Mouse (Mus musculus): ENCODE results near the gene Timm10b. TPM values are rescaled to one million over a fixed set of nuclear protein-coding genes. Genes with fewer than 3 reads are reported as not detected.

The Timm10b gene
- polyA plus RNA-seq, 1 experiment from 2014 or later: 178 TPM

DNA sequence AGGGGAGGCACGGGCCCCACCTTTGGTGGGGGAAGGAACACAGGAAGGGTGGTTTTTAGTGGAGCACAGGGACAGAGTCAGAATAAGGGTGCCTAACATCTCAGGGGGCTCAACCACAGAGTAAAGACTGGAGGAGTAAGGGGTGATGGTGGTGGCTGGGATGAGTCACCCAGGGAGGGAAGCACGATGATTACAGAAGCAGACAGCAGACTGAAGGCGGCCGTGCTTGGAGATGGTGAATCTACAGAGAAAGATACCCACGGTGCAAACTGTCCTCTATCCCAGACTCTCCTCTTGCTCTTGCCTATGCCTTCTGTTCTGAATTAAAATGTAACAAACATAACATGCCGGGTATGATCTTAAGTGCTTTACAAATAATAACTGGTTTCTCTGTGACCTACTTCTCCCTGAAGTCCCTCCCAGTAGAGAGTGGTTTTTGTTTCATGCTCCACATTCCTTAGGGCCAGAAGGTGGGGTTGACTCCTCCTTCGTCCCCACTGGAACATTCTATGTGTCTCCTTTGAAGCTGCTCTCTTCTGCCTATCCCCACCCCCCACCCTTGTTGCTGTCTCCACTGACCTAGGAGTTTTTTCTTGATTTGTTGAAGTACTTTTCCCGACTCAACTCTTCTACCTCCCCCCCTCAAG, 18.1 kb upstream of the Timm10b start:
- H3K4me2 ChIP-seq: no peak overlapping the region
- WGBS: 40% methylated on average over 8 of the region's 8 CpGs
- peak; percentile 35; the same call in 1 of the 2 replicates for ATAC-seq (ENCODE audit: insufficient number of reproducible peaks, insufficient read depth, low FRiP score, low TSS enrichment, low read depth)
- H3K9me3 ChIP-seq: no peaks in the 10 kb centered on the region
- H3K4me3 ChIP-seq: no peak overlapping the region
- no peaks in the 10 kb centered on the region for H3K27me3 ChIP-seq
- peaks cover 15% of the 10 kb centered on the region for H3K4me1 ChIP-seq
- peak overlapping the region; percentile 40 for H3K27ac ChIP-seq
- peaks cover 71% of the 10 kb centered on the region for H3K36me3 ChIP-seq
- H3K9ac ChIP-seq: no peak overlapping the region

DNA sequence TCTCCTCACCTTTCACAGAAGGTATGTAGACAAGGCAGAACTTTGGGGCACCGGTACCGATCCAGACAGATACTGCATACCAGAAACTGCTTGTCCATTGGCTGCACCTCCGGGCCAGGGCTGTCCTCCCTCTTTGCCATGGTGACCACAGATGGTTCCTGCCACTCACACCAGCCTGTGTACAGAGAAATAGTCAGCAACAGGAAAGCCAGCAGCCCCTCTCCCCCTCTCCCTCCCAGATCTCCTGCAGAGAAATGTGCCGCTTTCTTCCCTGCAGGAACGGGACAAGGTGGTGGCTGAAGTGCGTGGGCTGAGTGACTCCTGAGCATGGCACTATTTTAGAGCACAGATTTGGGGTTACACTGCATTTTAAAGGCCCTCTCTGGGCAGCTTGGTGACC, 14.5 kb upstream of the Timm10b start:
- H3K4me3 ChIP-seq: no peak overlapping the region
- no peak for ATAC-seq (ENCODE audit: insufficient number of reproducible peaks, insufficient read depth, low FRiP score, low TSS enrichment, low read depth)
- H3K9ac ChIP-seq: 0 out of 2 replicates have a peak overlapping the region, but pooled peaks have one; percentile 16
- peaks cover 25% of the 10 kb centered on the region for H3K4me1 ChIP-seq
- WGBS: 82% methylated on average over 6 of the region's 6 CpGs
- H3K9me3 ChIP-seq: no peaks in the 10 kb centered on the region
- no peak overlapping the region for H3K27ac ChIP-seq
- no peaks in the 10 kb centered on the region for H3K27me3 ChIP-seq
- no peak overlapping the region for H3K4me2 ChIP-seq
- peaks cover 37% of the 10 kb centered on the region for H3K36me3 ChIP-seq

DNA sequence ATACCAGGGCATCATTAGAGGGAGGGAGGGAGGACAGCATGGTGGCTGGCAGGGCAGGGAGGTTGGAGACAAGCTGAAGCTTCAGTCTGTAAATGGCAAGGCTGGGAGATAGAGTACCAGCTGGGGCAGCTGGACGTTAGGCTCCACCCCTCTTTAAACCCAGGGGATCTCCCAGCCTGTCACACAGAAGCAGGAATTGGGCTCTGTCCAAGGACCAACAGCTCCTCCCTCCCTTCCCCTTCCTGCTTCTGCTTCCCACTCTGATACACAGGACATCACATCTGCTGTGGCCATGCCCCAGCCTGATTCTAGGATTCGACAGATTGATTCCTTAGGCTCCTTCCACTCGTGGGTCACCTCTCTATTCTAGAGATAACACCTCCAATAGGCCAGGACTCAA, 11.2 kb upstream of the Timm10b start:
- no peak for ATAC-seq (ENCODE audit: insufficient number of reproducible peaks, insufficient read depth, low FRiP score, low TSS enrichment, low read depth)

DNA sequence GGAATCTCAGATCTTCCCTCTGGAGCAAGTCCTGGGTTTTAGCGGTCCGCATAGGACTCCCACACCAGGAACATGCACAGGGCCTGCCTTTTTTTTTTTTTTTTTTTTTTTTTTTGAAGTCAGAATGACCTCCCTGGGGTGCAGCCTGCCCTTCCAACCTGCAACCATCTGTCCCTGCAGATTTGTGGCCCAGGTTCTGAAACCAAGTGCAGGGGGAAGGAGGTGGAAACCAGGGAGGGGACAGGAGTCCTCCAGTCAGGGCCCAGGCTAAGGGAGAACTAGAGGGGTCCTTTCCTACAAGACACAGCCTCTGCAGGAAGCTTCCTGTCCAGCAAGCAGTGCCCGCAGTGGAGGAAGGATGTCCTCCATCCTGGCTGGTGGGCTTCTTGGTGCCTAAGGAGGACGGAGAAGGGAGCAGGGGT, 7.3 kb upstream of the Timm10b start:
- Histone ChIP-seq H3K27me3 (no peaks in the 10 kb centered on the region), H3K4me1 (peaks cover 37% of the 10 kb centered on the region), H3K9me3 (no peaks in the 10 kb centered on the region), H3K4me2 (peak overlapping the region; percentile 88), H3K36me3 (peaks cover 21% of the 10 kb centered on the region), H3K27ac (peak overlapping the region; percentile 23; the same call in 1 of the 2 replicates), H3K9ac (peak overlapping the region; percentile 88), H3K4me3 (peak overlapping the region; percentile 87)
- no peak for ATAC-seq (ENCODE audit: insufficient number of reproducible peaks, insufficient read depth, low FRiP score, low TSS enrichment, low read depth)
- WGBS: 16% methylated on average over 4 of the region's 4 CpGs

More for the DNA sequence above, 11.2 kb upstream of the Timm10b start:
- no peak overlapping the region for H3K9ac ChIP-seq
- H3K36me3 ChIP-seq: peaks cover 19% of the 10 kb centered on the region
- peaks cover 27% of the 10 kb centered on the region for H3K4me1 ChIP-seq
- WGBS: 32% methylated on average over 3 of the region's 3 CpGs
- no peaks in the 10 kb centered on the region for H3K27me3 ChIP-seq
- no peak overlapping the region for H3K27ac ChIP-seq
- no peaks in the 10 kb centered on the region for H3K9me3 ChIP-seq
- no peak overlapping the region for H3K4me2 ChIP-seq
- H3K4me3 ChIP-seq: no peak overlapping the region

DNA sequence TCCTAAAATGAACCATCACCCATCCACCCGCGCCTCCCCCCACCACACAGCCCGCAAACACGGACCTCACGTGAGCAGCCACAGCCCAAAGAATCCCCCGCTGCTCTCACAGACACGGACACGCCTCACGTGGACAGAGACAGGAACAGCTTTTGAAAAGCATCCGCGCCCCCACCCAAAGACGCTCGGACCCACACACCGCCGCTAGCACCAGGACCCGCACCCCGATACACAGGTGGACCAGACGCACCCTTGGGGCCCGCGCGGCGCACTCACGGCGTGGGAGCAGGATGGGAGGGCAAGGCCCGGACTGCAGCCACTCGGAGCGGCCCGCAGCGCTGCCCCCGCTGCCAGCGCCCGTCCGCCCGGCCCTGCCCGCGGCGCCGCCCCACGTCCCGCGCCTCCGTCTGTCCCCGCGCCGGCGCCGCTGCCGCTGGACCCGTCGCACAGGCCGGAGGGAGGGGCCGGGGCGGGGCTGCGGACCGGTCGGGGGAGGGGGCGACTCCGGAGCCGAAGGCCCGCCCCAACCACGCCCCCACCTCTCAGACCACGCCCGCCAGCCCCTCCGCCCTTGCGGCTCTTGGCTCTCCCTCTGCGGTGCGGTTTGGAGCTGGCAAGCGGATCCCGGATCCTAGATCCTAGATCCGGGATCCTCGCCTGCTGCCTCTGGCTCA, 6.6 kb upstream of the Timm10b start, which contains the start of gene Trim3:
TSS of gene Trim3 (minus strand) at position 445 of the 674 bp plus-strand sequence.
- H3K27me3 ChIP-seq: no peaks in the 10 kb centered on the region
- peak within 1 kb of the TSS; percentile 87 for H3K4me3 ChIP-seq
- peak within 1 kb of the TSS; percentile 55 for H3K27ac ChIP-seq
- H3K36me3 ChIP-seq: peaks cover 28% of the 10 kb centered on the region
- H3K9ac ChIP-seq: peak within 1 kb of the TSS; percentile 88
- H3K4me1 ChIP-seq: peaks cover 37% of the 10 kb centered on the region
- peak; percentile 89 for ATAC-seq (ENCODE audit: insufficient number of reproducible peaks, insufficient read depth, low FRiP score, low TSS enrichment, low read depth)
- 1% methylated on average over 69 of the region's 71 CpGs for WGBS
- no peaks in the 10 kb centered on the region for H3K9me3 ChIP-seq
- peak within 1 kb of the TSS; percentile 88 for H3K4me2 ChIP-seq

DNA sequence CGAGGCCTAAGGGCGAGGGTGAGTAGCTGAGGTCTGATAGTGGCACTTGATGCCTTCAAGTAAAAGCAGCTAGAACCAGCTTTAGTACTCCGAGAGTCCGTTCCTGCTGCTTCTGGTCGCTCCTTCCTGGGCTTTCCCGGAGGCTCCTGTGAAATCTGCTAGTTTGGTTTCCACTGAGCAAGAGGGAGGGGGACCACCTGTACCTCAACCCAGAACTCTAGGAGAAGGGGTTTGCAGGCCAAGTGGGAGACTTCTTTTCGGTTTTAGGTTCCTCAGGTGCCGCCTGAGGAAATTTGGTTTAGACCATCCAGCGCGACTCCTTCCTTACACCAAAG, 6.1 kb upstream of the Timm10b start:
- WGBS: 5% methylated on average over 10 of the region's 10 CpGs
- Histone ChIP-seq H3K4me3 (peak overlapping the region; percentile 87), H3K4me2 (peak overlapping the region; percentile 88), H3K9ac (peak overlapping the region; percentile 88), H3K27me3 (no peaks in the 10 kb centered on the region), H3K4me1 (peaks cover 34% of the 10 kb centered on the region), H3K36me3 (peaks cover 28% of the 10 kb centered on the region), H3K9me3 (no peaks in the 10 kb centered on the region), H3K27ac (peak overlapping the region; percentile 55)
- no peak for ATAC-seq (ENCODE audit: insufficient number of reproducible peaks, insufficient read depth, low FRiP score, low TSS enrichment, low read depth)

DNA sequence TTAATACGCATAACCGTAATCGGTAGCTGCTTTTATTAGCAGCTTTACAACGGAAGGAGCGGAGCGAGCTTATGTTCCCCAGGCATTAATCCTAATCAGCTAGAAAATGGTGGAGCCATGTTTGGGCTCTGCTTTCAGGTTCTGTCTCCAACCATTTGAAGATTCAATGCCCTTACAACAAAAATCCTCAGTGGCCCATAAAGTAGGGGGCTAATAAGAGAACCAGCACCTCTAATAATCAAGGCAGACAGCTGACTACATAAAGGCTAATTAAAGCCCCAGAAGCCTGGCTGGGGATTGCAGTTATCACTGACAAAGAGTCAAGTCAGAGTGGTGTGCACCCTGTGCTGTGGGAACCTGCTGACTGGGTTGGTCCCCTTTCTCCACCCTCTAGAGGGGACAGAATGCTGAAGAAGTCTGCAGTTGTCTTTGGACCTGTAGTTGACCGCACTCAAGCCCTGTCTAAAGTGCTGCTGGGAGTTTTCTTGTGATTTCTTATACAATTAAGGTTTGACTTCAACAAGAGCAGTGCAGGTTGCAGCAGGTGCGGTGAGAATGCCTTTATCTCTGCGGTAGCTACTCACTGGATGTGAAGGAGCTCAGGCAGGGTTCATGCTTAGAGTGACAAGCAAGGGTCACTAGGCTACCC, 5.5 kb upstream of the Timm10b start:
- no peaks in the 10 kb centered on the region for H3K9me3 ChIP-seq
- H3K27ac ChIP-seq: peak overlapping the region; percentile 55; the same call in 1 of the 2 replicates
- peaks cover 35% of the 10 kb centered on the region for H3K4me1 ChIP-seq
- peak overlapping the region; percentile 87 for H3K4me3 ChIP-seq
- no peak overlapping the region for H3K9ac ChIP-seq
- peak overlapping the region; percentile 88 for H3K4me2 ChIP-seq
- no peak for ATAC-seq (ENCODE audit: insufficient number of reproducible peaks, insufficient read depth, low FRiP score, low TSS enrichment, low read depth)
- WGBS: 58% methylated on average over 9 of the region's 9 CpGs
- H3K27me3 ChIP-seq: no peaks in the 10 kb centered on the region
- H3K36me3 ChIP-seq: peaks cover 28% of the 10 kb centered on the region

DNA sequence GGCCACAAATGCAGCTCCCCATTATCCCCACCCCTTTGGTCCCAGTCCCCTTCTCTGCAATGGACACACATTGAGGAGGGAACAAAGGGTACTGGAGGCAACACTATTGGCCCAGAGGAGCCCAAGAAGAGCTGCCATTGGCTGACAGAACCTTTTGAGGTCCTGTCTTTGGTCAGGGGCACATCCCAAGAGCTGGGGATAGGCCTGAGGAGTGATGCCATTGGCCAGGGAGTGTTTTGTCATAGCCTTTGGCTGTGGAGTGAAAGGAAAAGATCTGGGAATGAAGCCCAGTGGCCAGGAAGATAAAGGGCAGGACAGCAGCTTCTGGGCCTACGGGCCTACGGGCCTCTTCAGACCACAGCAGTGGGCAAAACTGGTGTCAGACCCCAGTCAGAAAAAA, 4.1 kb upstream of the Timm10b start:
- no peaks in the 10 kb centered on the region for H3K9me3 ChIP-seq
- no peak overlapping the region for H3K4me3 ChIP-seq
- no peak overlapping the region for H3K4me2 ChIP-seq
- no peak for ATAC-seq (ENCODE audit: insufficient number of reproducible peaks, insufficient read depth, low FRiP score, low TSS enrichment, low read depth)
- no peaks in the 10 kb centered on the region for H3K27me3 ChIP-seq
- no peak overlapping the region for H3K27ac ChIP-seq
- no peak overlapping the region for H3K9ac ChIP-seq
- peaks cover 28% of the 10 kb centered on the region for H3K36me3 ChIP-seq
- WGBS: 89% methylated on average over 2 of the region's 2 CpGs
- peaks cover 39% of the 10 kb centered on the region for H3K4me1 ChIP-seq

DNA sequence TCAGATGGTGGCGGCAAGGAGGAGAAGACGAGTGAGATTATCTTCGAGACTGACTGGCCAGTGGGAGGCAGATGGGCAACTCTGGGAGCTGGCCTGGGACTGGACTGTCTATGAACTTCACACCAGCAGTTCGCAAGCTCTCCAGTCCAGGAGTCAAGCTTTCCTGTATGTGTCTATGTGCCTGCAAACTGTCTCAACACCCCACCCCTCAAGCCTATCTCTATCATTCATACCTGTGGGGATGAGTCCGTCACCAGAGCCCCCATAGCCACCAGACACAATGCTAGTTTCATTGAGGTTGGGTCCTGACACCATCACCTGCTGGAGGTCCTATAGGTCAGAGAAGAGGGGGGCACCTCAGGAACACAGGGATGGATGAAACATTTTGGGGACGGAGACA, 1.1 kb upstream of the Timm10b start:
- H3K27me3 ChIP-seq: no peaks in the 10 kb centered on the region
- H3K4me1 ChIP-seq: peaks cover 36% of the 10 kb centered on the region
- ATAC-seq (ENCODE audit: insufficient number of reproducible peaks, insufficient read depth, low FRiP score, low TSS enrichment, low read depth): no peak
- H3K9me3 ChIP-seq: no peaks in the 10 kb centered on the region
- 92% methylated on average over 6 of the region's 6 CpGs for WGBS
- H3K27ac ChIP-seq: no peak overlapping the region
- H3K4me3 ChIP-seq: no peak overlapping the region
- peaks cover 42% of the 10 kb centered on the region for H3K36me3 ChIP-seq
- no peak overlapping the region for H3K9ac ChIP-seq
- H3K4me2 ChIP-seq: peak overlapping the region; percentile 96; the same call in 1 of the 2 replicates

DNA sequence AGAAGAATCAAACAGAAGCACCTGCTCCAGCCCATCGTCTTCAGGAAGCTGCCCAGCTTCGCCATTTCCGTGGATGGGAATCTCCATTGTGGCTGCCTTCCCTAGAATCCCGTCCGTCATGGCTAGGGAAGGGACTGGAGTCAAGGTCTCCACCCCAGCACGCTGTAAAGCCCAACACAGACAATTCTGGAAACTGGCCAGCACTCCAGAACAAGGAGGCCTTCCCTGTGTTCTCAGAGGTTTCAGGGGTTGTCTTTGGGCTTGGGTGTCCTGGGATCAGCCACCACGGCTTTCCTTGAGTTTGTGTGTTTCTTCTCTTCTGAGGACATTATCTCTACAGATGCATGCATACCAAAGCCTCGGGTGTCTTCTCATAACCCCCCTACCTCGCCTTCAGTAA, 552 bp upstream of the Timm10b start:
- no peaks in the 10 kb centered on the region for H3K9me3 ChIP-seq
- peak overlapping the region; percentile 96 for H3K4me2 ChIP-seq
- peak overlapping the region; percentile 87 for H3K9ac ChIP-seq
- no peaks in the 10 kb centered on the region for H3K27me3 ChIP-seq
- H3K4me1 ChIP-seq: peaks cover 30% of the 10 kb centered on the region
- peak overlapping the region; percentile 62 for H3K4me3 ChIP-seq
- no peak for ATAC-seq (ENCODE audit: insufficient number of reproducible peaks, insufficient read depth, low FRiP score, low TSS enrichment, low read depth)
- no peak overlapping the region for H3K27ac ChIP-seq
- 77% methylated on average over 9 of the region's 9 CpGs for WGBS
- H3K36me3 ChIP-seq: peaks cover 44% of the 10 kb centered on the region

DNA sequence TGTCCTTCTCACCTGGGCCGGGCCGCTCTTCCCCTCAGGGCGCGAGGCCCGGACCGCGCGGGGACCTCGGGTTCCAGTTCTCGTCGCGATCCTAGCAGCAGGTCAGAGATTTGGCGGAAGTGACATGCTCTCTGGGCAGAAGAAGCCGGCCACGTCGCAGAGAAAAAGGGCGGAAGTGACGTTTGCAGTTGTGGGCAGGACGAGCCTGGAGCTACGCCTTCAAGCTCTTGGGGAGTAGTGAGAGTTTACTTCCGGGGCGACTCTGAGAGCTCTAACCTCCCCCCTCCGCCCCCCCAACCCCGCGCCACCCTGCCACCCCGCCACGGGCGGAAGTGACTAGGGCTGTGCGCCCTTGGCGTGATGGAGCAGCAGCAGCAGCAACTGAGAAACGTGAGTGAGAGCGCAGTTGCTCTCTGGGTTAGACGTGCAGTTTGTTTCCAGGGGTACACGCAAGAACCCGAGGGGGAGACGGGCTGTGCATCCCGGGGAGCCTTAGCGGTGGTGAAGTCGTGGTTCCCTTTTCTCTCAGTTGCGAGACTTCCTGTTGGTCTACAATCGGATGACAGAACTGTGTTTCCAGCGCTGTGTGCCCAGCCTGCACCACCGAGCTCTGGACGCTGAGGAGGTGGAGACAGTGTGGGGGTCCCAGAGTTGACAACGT, 507 bp downstream of the Timm10b start, which contains the start of the genes Arfip2 and Gm45799:
TSS of gene Arfip2 (minus strand) at position 184 of the 661 bp plus-strand sequence.
TSS of gene Gm45799 (plus strand) at position 320 of the 661 bp plus-strand sequence.
- H3K36me3 ChIP-seq: peaks cover 44% of the 10 kb centered on the region
- under 1% methylated on average over 44 of the region's 45 CpGs for WGBS
- no peaks in the 10 kb centered on the region for H3K27me3 ChIP-seq

More for the DNA sequence above, 507 bp downstream of the Timm10b start, which contains the start of the genes Arfip2 and Gm45799:
- Histone ChIP-seq H3K4me2 (peak within 1 kb of the TSS; percentile 96), H3K27ac (peak within 1 kb of the TSS; percentile 79), H3K4me1 (peaks cover 26% of the 10 kb centered on the region), H3K9me3 (no peaks in the 10 kb centered on the region), H3K9ac (peak within 1 kb of the TSS; percentile 87), H3K4me3 (peak within 1 kb of the TSS; percentile 62)
- peak; percentile 94 for ATAC-seq (ENCODE audit: insufficient number of reproducible peaks, insufficient read depth, low FRiP score, low TSS enrichment, low read depth)
